Mouse (Mus musculus): ENCODE measurements around the gene Slc39a8. TPM values are rescaled to one million over a fixed set of nuclear protein-coding genes. Genes with fewer than 3 reads are reported as not detected.

The Slc39a8 gene
- polyA plus RNA-seq, 1 experiment from 2014 or later, result 16.9 TPM

Other genes with a start within 250 kb of the Slc39a8 start
- gene Nfkb1, start 133.7 kb upstream of the Slc39a8 start, polyA plus RNA-seq (2016; fragmentation: Nextera tagmentation; extraction: Ambion mirVana), result 11.1 and 11.6 TPM in 2 replicates

All from hindbrain, embryonic 12.5 days (tissue).